Mouse (Mus musculus): ENCODE data around the gene Zfp410.
"Not testable (repeated sequence)": the region's sequence is repeated elsewhere in the genome, so short reads cannot be mapped to it uniquely, and the experiment has no call there.

The Zfp410 gene

GRCm38 (mm10) chr12:84316721-84317621 lies at the start of gene Zfp410:
Gene Zfp410, plus strand, starts transcription at chr12:84316852.
- in situ Hi-C loops (cut with MseI, MboI): no loop called here

GRCm38 (mm10) chr12:84267264-84267663 lies 49.4 kb upstream of the Zfp410 start:
- in situ Hi-C loops (cut with MseI, MboI): no loop called here

- in situ Hi-C loops (cut with MseI, MboI): no loop called here
Measured at GRCm38 (mm10) chr12:84273366-84273765, 43.3 kb upstream of the Zfp410 start.

- in situ Hi-C loops (cut with MseI, MboI): no loop called here
Measured at GRCm38 (mm10) chr12:84275288-84275687, 41.4 kb upstream of the Zfp410 start.

GRCm38 (mm10) chr12:84276288-84276687 lies 40.4 kb upstream of the Zfp410 start:
- in situ Hi-C loops (cut with MseI, MboI): no loop called here

GRCm38 (mm10) chr12:84276799-84277198 lies 39.9 kb upstream of the Zfp410 start:
- in situ Hi-C loops (cut with MseI, MboI): no loop called here

- in situ Hi-C loops (cut with MseI, MboI): no loop called here
Measured at GRCm38 (mm10) chr12:84277832-84278231, 38.8 kb upstream of the Zfp410 start.

GRCm38 (mm10) chr12:84278901-84279300 lies 37.8 kb upstream of the Zfp410 start:
- in situ Hi-C loops (cut with MseI, MboI): no loop called here

GRCm38 (mm10) chr12:84284391-84284790 lies 32.3 kb upstream of the Zfp410 start:
- in situ Hi-C loops (cut with MseI, MboI): no loop called here

GRCm38 (mm10) chr12:84284885-84285592 lies 31.6 kb upstream of the Zfp410 start, which contains the start of gene Ptgr2:
Gene Ptgr2, plus strand, starts transcription at chr12:84285232.
- in situ Hi-C loops (cut with MseI, MboI): no loop called here

- in situ Hi-C loops (cut with MseI, MboI): no loop called here
Measured at GRCm38 (mm10) chr12:84285593-84285968, 31.1 kb upstream of the Zfp410 start.

GRCm38 (mm10) chr12:84288461-84288860 lies 28.2 kb upstream of the Zfp410 start:
- in situ Hi-C loops (cut with MseI, MboI): no loop called here

- in situ Hi-C loops (cut with MseI, MboI): no loop called here
Measured at GRCm38 (mm10) chr12:84297851-84298250, 18.8 kb upstream of the Zfp410 start.

GRCm38 (mm10) chr12:84299265-84299664 lies 17.4 kb upstream of the Zfp410 start:
- in situ Hi-C loops (cut with MseI, MboI): no loop called here

GRCm38 (mm10) chr12:84304101-84304500 lies 12.6 kb upstream of the Zfp410 start:
- in situ Hi-C loops (cut with MseI, MboI): no loop called here

GRCm38 (mm10) chr12:84304554-84304953 lies 12.1 kb upstream of the Zfp410 start:
- in situ Hi-C loops (cut with MseI, MboI): no loop called here

- in situ Hi-C loops (cut with MseI, MboI): no loop called here
Measured at GRCm38 (mm10) chr12:84311306-84311705, 5.3 kb upstream of the Zfp410 start.

- in situ Hi-C loops (cut with MseI, MboI): no loop called here
Measured at GRCm38 (mm10) chr12:84316006-84316405, 646 bp upstream of the Zfp410 start.

GRCm38 (mm10) chr12:84327111-84327512 lies 10.5 kb downstream of the Zfp410 start:
- in situ Hi-C loops (cut with MseI, MboI): no loop called here

- in situ Hi-C loops (cut with MseI, MboI): no loop called here
Measured at GRCm38 (mm10) chr12:84336963-84337625, 20.4 kb downstream of the Zfp410 start.

- in situ Hi-C loops (cut with MseI, MboI): no loop called here
Measured at GRCm38 (mm10) chr12:84347192-84347591, 30.5 kb downstream of the Zfp410 start.

- in situ Hi-C loops (cut with MseI, MboI): not testable (repeated sequence)
Measured at GRCm38 (mm10) chr12:84358699-84359098, 42.0 kb downstream of the Zfp410 start.
